Mouse (Mus musculus) neural tube, embryonic 12.5 days (tissue): ENCODE results near the gene Nop58. TPM values are rescaled to one million over a fixed set of nuclear protein-coding genes. Genes with fewer than 3 reads are reported as not detected.

Experiments used
- ATAC-seq: fragments of 200-750 bp; cut with Nextera tagmentation; 2 replicates; pipeline ENCODE4 v1.8.0; 2017; ENCODE audit warnings: low read depth, mild to moderate bottlenecking, moderate TSS enrichment, moderate library complexity; ENCODE audit not compliant: low FRiP score
- H3K27ac ChIP-seq: fragments of 300-500 bp; sonication (generic); 2 replicates; pipeline ENCODE4 v1.5.1; 2016
- H3K27me3 ChIP-seq: fragments of 300-500 bp; sonication (generic); replicated peaks from 2 replicates; pipeline ENCODE4 v1.6.1; 2016; ENCODE audit warnings: mild to moderate bottlenecking
- H3K36me3 ChIP-seq: fragments of 300-500 bp; sonication (generic); 2 replicates; pipeline ENCODE4 v1.6.1; 2016; ENCODE audit warnings: mild to moderate bottlenecking
- H3K4me1 ChIP-seq: fragments of 300-500 bp; sonication (generic); 2 replicates; pipeline ENCODE4 v1.6.1; 2016
- H3K4me2 ChIP-seq: fragments of 300-500 bp; sonication (generic); replicated peaks from 2 replicates; pipeline ENCODE4 v1.6.1; 2016; ENCODE audit warnings: mild to moderate bottlenecking
- H3K4me3 ChIP-seq: fragments of 300-500 bp; sonication (generic); 2 replicates; pipeline ENCODE4 v1.5.1; 2016
- H3K9ac ChIP-seq: fragments of 300-500 bp; sonication (generic); 2 replicates; pipeline ENCODE4 v1.6.1; 2016; ENCODE audit warnings: mild to moderate bottlenecking
- H3K9me3 ChIP-seq: fragments of 300-500 bp; sonication (generic); 2 replicates; pipeline ENCODE4 v1.6.1; 2016; ENCODE audit warnings: mild to moderate bottlenecking
- WGBS: fragments of 180-500 bp; shearing (Covaris S2); methylation state at CpG from one replicate; pipeline ENCODE4 v1.1.7; 2016; 5-methylcytosine and 5-hydroxymethylcytosine counted together
- polyA plus RNA-seq: library from polyadenylated mRNA; unstranded; fragments of >200 nt; fragmentation: Nextera tagmentation; extraction: Ambion mirVana; gene quantifications from 2 replicates; pipeline ENCODE4 v1.2.1, GENCODE M21; 2016

Gene Nop58
- polyA plus RNA-seq, 1 experiment from 2014 or later, result 211 TPM

DNA sequence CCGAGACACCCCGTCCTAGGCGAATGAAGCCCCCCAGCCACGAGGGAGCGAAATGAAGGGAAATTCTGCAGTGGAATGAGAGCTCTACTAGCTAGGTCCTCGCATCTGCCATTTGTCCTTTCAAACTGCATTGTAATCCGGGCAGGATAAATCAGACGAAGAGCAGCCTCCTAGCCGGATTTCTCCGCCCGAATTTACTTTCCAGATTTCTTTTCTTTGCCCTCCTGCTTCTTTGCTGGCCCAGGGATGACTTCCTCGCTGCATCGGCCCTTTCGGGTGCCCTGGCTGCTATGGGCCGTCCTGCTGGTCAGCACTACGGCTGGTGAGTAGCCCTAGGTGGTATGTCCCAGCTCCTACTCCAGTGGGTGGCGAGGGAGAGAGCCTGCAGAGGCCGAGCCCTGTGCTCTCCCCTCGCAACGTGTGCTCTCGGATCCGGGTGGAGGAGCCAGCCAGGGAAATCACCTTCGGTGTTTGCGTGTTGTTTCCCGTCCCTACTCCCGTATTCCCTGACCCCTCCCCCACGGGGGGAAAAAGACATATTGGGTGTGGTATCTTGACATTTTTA is 79.7 kb downstream of the Nop58 start:
- peak overlapping the region; percentile 99 for H3K27ac ChIP-seq
- peak overlapping the region; percentile 76 for H3K4me2 ChIP-seq
- under 1% methylated on average over 27 of the region's 27 CpGs for WGBS
- peaks cover 10% of the 10 kb centered on the region for H3K4me1 ChIP-seq
- ATAC-seq, result no peak
- H3K9ac ChIP-seq, result peak overlapping the region; percentile 94
- no peaks in the 10 kb centered on the region for H3K9me3 ChIP-seq
- H3K36me3 ChIP-seq, result 0 out of 2 replicates have a peak, but pooled peaks cover 4% of the 10 kb centered on the region
- peak overlapping the region; percentile 90 for H3K4me3 ChIP-seq
- H3K27me3 ChIP-seq, result no peaks in the 10 kb centered on the region

DNA sequence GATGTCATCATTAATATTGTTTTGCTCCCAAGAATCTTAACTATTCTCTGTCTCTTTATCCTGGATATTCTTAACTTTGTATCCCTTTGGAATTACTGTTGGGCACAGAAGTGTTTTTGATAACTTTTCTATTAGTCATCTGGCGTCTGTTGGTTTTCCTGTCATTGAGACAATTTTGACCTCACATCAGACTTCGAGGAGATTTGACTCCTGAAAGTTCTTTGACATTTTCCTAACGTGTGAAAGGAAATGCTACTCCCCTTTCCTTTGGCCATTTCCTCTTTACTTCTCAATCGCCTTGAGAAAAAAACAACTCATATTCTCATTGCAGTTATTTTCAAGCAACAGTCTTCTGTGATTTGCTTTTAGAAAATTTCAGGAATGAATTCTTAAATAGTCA is 80.5 kb downstream of the Nop58 start:
- H3K36me3 ChIP-seq, result 0 out of 2 replicates have a peak, but pooled peaks cover 4% of the 10 kb centered on the region
- no peak overlapping the region for H3K27ac ChIP-seq
- ATAC-seq, result no peak
- H3K4me2 ChIP-seq, result peak overlapping the region; percentile 76
- peak overlapping the region; percentile 90 for H3K4me3 ChIP-seq
- H3K9me3 ChIP-seq, result no peaks in the 10 kb centered on the region
- H3K27me3 ChIP-seq, result no peaks in the 10 kb centered on the region
- H3K4me1 ChIP-seq, result peaks cover 10% of the 10 kb centered on the region
- H3K9ac ChIP-seq, result no peak overlapping the region
- WGBS, result 9% methylated on average over 4 of the region's 4 CpGs

- Histone ChIP-seq H3K4me2 (peak overlapping the region; percentile 63), H3K4me1 (peaks cover 14% of the 10 kb centered on the region), H3K27ac (no peak overlapping the region), H3K27me3 (no peaks in the 10 kb centered on the region), H3K9me3 (no peaks in the 10 kb centered on the region), H3K9ac (peak overlapping the region; percentile 33; the same call in 1 of the 2 replicates), H3K36me3 (0 out of 2 replicates have a peak, but pooled peaks cover 4% of the 10 kb centered on the region), H3K4me3 (peak overlapping the region; percentile 29)
- no peak for ATAC-seq
Measured at GRCm38 (mm10) chr1:59766626-59767025, 81.9 kb downstream of the Nop58 start.

Other genes with a start within 250 kb of the Nop58 start
- 17.4 and 18.3 TPM in 2 replicates for gene Fzd7, start 202.5 kb upstream of the Nop58 start, polyA plus RNA-seq
- 3.5 and 5.0 TPM in 2 replicates for gene Gm973, start 168.7 kb upstream of the Nop58 start, polyA plus RNA-seq
- gene Sumo1, start 14.1 kb upstream of the Nop58 start, polyA plus RNA-seq, result 444 and 445 TPM in 2 replicates
- 11.8 and 13.3 TPM in 2 replicates for gene Bmpr2, start 78.4 kb downstream of the Nop58 start, polyA plus RNA-seq
- gene Fam117b, start 228.0 kb downstream of the Nop58 start, polyA plus RNA-seq, result 29.7 and 31.1 TPM in 2 replicates